Mouse (Mus musculus): Measurements from ENCODE around the gene Ppp1r18. TPM values are rescaled to one million over a fixed set of nuclear protein-coding genes. Genes with fewer than 3 reads are reported as not detected.
A peak's percentile ranks its signal among the peaks of the same experiment; 100 is the strongest.

The Ppp1r18 gene
- total RNA-seq, 2 experiments from 2014 or later, result 10.2 to 37.7 TPM

DNA sequence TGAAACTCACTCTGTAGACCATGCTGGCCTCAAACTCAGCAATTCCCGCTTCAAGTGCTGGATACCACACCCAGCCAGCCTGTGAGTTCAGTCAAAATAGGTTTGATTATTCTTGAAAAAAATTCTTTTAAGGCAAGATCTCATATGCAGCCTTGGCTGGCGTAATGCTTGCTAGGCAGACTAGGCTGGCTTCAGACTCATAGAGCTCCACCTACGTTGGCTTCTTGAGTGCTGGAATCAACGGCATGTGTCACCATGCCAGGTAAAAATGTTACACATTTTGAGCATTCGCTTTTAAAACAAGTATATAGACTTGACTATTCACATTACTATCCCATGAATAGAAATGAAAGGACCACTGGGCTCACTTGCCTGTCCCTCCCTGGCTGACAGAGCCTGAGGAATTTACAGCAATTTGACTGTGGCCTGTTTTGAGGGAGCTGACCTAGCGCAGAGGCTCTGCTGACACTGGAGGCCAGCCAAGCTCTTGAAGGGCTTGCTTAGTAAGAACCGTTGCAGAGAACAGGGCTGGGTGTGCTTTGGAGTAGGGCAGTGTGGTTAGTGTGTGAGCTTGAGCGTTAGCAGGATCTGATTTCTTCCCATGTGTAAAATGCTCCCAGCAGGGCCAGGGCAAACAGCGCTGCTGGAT lies 38.1 kb downstream of the Ppp1r18 start:
- ATAC-seq (replicated peaks; ENCODE audit: low FRiP score, poor library complexity, severe bottlenecking), result no peak

DNA sequence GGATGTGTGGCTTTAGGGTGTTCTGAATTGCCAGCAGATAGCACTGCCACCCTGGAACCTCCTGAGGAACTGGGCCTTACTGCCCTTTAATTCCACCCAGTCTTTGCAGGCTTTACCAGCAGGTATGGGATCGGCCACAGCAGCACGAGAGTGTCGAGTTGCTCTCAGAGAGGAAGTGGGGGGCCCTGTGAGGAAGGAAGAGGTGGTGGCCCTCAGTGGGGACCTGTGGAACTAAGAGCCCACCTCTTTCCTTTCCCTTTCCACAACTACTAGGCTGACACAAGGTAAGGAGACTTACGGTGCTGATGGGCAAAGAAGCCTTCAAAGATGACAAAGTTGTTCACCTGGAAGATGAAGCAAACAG lies 38.6 kb downstream of the Ppp1r18 start:
- ATAC-seq (replicated peaks; ENCODE audit: low FRiP score, poor library complexity, severe bottlenecking), result no peak

- no peak for ATAC-seq (replicated peaks; ENCODE audit: low FRiP score, poor library complexity, severe bottlenecking)
Observed at GRCm38 (mm10) chr17:35905587-35905986, 40.2 kb downstream of the Ppp1r18 start.

DNA sequence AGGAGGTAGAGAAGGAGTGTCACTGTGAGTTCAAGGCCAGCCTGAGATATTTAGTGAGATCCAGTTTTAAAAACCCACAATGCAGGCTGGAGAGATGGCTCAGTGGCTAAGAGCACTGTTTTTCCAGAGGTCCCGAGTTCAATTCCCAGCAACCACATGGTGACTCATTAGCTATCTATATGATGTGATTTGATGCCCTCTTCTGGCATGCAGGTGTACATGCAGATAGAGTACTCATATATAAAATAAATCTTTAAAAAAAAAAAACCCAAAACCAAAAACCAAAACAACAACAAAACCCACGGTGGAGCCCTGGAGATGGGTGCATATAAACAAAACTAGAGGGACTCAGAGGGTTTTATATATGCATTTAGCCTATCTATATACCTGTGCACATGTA lies 42.2 kb downstream of the Ppp1r18 start:
- ATAC-seq (replicated peaks; ENCODE audit: low FRiP score, poor library complexity, severe bottlenecking), result no peak

GRCm38 (mm10) chr17:35909186-35909918 lies 44.0 kb downstream of the Ppp1r18 start:
- ATAC-seq (replicated peaks; ENCODE audit: low FRiP score, poor library complexity, severe bottlenecking), result peak; percentile 55; the same call in 1 of the 2 replicates

GRCm38 (mm10) chr17:35909919-35910369 lies 44.6 kb downstream of the Ppp1r18 start, which contains the start of gene Atat1:
TSS of gene Atat1 (minus strand) at chr17:35910075.
- peak; percentile 96 for ATAC-seq (replicated peaks; ENCODE audit: low FRiP score, poor library complexity, severe bottlenecking)

- no peak for ATAC-seq (replicated peaks; ENCODE audit: low FRiP score, poor library complexity, severe bottlenecking)
Observed at GRCm38 (mm10) chr17:35914975-35915374, 49.6 kb downstream of the Ppp1r18 start.

DNA sequence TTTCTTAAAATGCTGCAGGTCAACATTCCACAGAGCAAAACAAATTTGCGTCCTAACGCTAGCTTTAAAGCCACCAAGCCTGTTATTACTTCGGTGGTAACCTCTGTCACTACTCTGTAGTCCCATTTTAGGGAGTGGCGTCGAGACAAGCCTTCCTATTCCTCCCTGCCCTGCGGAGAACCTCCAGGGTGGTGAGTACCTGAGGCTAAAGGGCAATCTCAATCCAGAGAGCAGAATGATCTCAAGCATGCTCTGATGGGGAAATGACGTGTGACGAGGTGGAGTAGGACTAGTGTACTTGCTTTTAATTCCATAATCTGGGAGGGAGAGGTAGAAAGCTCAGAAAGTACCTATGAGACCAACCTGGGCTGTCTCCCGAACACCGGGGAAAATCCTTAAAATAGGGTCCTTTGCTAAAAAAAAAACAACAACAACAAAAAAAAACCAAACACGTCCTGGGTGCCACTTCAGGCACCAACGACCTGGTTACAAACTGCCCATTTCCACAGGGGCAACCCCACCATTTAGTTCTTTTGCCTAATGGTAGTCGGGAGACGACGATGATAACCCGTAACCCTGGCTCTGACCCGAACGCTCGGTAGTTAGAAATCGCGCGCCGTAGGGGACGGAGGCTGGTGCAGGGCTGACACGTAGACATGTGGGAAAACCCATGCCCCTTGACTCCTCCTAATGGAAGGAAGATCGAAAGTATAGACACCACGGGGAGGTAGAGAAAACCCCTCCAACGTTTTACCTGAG lies 50.3 kb downstream of the Ppp1r18 start:
- peak; percentile 4 for ATAC-seq (replicated peaks; ENCODE audit: low FRiP score, poor library complexity, severe bottlenecking)

GRCm38 (mm10) chr17:35916297-35917142 lies 51.1 kb downstream of the Ppp1r18 start, which contains the start of the genes Mrps18b and Ppp1r10:
TSS of gene Mrps18b (minus strand) at chr17:35916389.
TSS of gene Ppp1r10 (plus strand) at chr17:35916434.
- peak; percentile 71 for ATAC-seq (replicated peaks; ENCODE audit: low FRiP score, poor library complexity, severe bottlenecking)

DNA sequence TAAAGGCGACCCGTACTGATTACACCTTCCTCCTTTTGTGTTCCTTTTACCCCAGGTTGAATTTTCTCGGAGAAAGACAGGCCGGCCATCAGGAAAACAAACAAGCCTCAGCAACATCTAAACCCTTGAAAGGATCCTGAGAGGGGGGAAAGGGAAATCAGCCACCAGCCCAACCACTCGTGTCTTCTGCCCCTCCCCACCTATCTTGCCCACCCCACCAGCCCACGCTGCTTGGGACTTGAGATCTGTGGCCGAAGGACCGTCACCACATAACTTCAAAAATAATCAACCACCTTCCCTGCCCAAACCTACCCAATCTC lies 51.7 kb downstream of the Ppp1r18 start:
- no peak for ATAC-seq (replicated peaks; ENCODE audit: low FRiP score, poor library complexity, severe bottlenecking)

DNA sequence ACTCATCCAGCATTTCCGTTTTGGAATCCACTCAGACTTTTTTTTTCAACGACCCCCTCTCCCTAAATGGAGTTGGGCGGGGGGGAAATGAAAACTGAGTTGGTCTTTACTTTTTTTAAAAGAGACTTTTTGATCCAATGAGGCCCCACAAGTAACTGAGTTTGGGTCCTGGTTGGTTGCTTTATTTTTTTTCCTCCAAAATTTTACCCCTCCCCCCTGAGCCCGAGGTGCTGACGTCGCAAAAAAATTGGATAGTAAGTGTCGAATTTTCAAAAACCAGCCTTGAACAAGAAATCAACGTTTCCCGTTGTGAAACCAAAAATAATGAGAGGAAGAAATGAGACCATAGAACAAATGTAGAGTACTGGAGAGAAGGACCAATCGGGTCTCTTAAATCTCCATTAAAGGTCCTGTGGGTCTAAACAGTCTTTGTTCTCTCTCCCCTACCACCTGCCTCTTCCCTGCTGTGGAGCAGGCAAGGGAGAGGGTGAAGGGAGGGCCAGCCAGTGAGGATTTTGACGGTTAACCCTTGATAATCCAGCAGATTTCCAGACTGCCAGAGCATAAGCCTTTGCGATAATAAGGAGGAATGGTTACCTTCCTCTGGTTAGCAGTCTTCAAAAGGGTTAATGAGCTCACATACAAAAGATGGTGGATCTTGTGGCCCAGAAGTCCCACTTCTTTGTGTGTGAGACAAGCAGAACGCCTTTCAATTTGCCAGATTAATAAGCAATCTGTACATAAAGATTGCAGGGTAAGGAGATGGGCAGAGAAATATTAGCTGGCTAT lies 52.3 kb downstream of the Ppp1r18 start:
- ATAC-seq (replicated peaks; ENCODE audit: low FRiP score, poor library complexity, severe bottlenecking), result 0 out of 2 replicates have a peak, but pooled peaks have one; percentile 5

- no peak for ATAC-seq (replicated peaks; ENCODE audit: low FRiP score, poor library complexity, severe bottlenecking)
Observed at GRCm38 (mm10) chr17:35918276-35919059, 53.1 kb downstream of the Ppp1r18 start.

DNA sequence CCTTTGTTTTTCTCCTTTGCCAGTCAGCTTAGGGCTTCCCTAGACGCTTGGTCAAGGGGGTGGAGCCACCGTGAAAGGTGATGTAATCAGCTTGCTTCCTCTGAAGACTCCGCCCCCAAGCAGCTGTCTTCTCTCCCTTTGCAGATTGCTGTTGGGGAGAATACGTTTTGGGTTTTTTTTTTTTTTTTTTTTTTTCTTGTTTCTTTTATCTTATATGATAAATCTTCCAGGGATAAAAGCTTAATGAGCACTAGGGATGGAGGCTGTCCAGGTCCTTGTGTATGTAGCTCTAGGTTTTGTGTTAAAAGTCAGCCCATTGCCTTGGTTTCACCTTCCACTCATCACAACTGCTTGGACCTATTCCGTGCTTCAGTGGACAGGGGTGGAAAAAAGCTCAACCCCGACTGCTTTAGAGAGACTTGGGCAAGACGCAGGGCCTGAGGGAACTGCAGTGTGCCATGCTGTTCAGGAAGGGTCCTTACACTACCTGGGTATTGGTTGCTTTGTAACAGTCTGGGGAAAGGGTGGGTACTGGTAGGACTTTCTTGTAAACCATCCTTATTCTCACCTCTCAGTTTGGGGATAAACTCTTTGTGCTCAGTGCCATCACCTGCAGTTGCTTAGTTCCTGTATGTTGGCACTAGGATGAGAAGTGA lies 53.8 kb downstream of the Ppp1r18 start:
- peak; percentile 62 for ATAC-seq (replicated peaks; ENCODE audit: low FRiP score, poor library complexity, severe bottlenecking)

DNA sequence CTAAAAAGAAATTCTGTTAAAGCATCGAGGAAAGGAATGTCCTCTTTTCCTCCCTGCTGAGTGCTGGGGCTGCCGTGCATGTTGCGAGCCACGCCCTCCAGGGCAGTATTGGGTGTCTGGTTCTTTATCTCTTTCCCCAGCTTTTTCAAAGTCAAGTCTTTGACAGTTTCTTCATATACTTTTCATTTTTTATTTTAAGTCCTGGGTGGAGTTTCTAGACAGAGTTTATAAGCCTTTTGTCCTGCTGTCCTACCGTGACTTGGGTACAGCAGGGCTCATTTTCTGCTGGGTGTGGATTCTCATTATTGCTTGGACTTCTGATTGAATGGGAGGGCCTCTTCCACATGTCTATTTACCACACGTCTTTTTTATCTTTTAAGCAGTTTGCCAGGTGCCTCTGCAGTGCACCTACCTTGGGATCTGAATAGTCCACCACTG lies 54.5 kb downstream of the Ppp1r18 start:
- ATAC-seq (replicated peaks; ENCODE audit: low FRiP score, poor library complexity, severe bottlenecking), result peak; percentile 48

DNA sequence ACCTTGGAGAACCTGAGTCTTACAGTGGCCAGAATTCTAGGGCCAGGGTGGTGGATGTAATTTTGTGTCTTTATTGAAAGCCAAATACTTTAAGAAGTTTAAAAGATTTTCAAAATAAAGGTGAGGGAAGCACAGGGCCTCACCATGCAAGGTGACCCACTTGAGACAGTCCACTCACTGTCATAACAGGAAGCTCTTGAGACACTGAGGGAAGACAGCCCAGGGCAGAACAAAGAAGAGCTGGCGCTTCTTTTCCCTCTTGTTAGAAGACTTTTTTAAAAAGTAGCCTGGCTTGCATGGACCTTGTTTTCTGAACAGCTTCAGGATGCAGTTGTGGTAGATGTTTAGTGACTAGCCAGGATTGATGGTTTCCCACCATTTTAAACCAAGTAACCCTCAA lies 55.0 kb downstream of the Ppp1r18 start:
- ATAC-seq (replicated peaks; ENCODE audit: low FRiP score, poor library complexity, severe bottlenecking), result no peak

DNA sequence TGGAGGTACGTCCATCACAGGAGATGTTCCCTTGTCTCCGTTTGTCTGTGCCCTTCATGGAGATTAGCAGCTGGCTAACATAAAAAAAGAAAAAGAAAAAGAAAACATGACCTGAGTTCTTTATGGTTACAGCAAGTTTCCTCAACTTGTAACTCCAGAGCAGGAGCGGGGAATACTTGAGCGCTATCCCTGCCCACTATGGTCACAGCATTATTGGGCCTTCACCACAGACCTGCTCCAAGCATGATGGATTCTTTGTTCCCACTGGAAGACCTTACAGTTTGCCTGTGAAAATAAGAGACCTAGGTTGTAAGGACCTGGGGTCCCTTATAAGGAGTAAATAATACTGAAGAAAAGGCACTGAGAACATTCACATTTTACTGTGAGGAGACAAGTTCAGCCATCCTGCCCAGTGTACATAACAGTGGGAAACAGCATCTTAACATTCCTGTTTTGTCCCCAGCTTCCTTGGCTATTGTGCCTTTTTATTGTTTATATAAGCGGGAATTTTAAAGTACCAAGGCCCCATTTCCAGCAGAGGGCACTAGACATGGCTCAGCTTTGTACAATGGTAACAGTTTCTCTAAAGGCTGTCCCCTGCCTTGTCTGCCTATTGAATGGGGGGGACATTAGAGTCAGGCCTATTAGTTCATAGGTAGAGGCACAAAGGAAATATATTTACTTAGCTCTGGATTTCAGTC lies 55.6 kb downstream of the Ppp1r18 start:
- no peak for ATAC-seq (replicated peaks; ENCODE audit: low FRiP score, poor library complexity, severe bottlenecking)

DNA sequence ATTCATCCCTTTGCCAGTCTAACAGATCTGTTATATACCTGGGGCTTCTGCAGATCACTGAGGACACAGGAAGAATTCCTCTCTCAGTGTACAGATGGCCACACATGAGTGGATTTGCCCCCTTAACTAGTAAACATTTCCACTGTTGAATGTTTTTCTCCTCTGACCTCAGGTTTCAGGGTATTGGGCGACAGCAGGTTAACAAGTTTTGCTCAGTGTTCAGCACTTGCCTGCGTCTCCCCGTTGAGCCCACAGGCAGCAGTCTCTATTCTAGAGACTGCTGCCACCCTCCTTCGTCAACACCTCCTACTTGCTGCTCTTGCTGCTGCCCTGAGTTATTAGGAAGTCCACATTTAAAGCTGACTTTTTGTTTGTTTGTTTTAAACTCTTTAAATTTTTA lies 56.3 kb downstream of the Ppp1r18 start:
- no peak for ATAC-seq (replicated peaks; ENCODE audit: low FRiP score, poor library complexity, severe bottlenecking)

Data from erythroid progenitor cell, adult 5-6 weeks (primary cell).